Mouse (Mus musculus) forebrain, embryonic 14.5 days (tissue): ENCODE results near the gene Rhot2. TPM values are rescaled to one million over a fixed set of nuclear protein-coding genes. Genes with fewer than 3 reads are reported as not detected.

Experiments used
- ATAC-seq: fragments of 200-750 bp; cut with Nextera tagmentation; 2 replicates; pipeline ENCODE4 v1.8.0; 2017; ENCODE audit warnings: mild to moderate bottlenecking, moderate library complexity
- DNase-seq: peaks from one replicate; pipeline ENCODE4 v3.0.0-alpha.2; 2015; ENCODE audit warnings: low spot score
- H3K27ac ChIP-seq: fragments of 300-500 bp; sonication (generic); 2 replicates; pipeline ENCODE4 v1.5.1; 2014; ENCODE audit warnings: low read depth, mild to moderate bottlenecking, control low read depth, low read length, moderate library complexity
- H3K27me3 ChIP-seq: fragments of 300-500 bp; sonication (generic); replicated peaks from 2 replicates; pipeline ENCODE4 v1.6.1; 2014; ENCODE audit warnings: low read length, control low read depth, mixed read lengths; ENCODE audit not compliant: control insufficient read depth, insufficient read depth
- H3K36me3 ChIP-seq: fragments of 300-500 bp; sonication (generic); 2 replicates; pipeline ENCODE4 v1.6.1; 2014; ENCODE audit warnings: low read length, control low read depth; ENCODE audit not compliant: control insufficient read depth, insufficient read depth
- H3K4me1 ChIP-seq: fragments of 300-500 bp; sonication (generic); 2 replicates; pipeline ENCODE4 v1.6.1; 2014; ENCODE audit warnings: antibody characterized with exemption, low read length, control low read depth; ENCODE audit not compliant: control insufficient read depth, insufficient read depth
- H3K4me2 ChIP-seq: fragments of 300-500 bp; sonication (generic); 2 replicates; pipeline ENCODE4 v1.6.1; 2014; ENCODE audit warnings: mild to moderate bottlenecking, control low read depth, low read length
- H3K4me3 ChIP-seq: fragments of 300-500 bp; sonication (generic); 2 replicates; pipeline ENCODE4 v1.5.1; 2014; ENCODE audit warnings: low read depth, low read length, control low read depth
- H3K9ac ChIP-seq: fragments of 300-500 bp; sonication (generic); 2 replicates; pipeline ENCODE4 v1.6.1; 2014; ENCODE audit warnings: mild to moderate bottlenecking, low read length, control low read depth, moderate library complexity
- H3K9me3 ChIP-seq: fragments of 300-500 bp; sonication (generic); replicated peaks from 2 replicates; pipeline ENCODE4 v1.6.1; 2016; ENCODE audit warnings: low read length, control low read depth, mixed read lengths; ENCODE audit not compliant: control insufficient read depth
- WGBS: fragments of 180-500 bp; shearing (Covaris S2); extraction: QIAGEN DNeasy Blood & Tissue Kit; methylation state at CpG from one replicate; pipeline ENCODE4 v1.1.7; 2014; 5-methylcytosine and 5-hydroxymethylcytosine counted together
- polyA plus RNA-seq: library from polyadenylated mRNA; unstranded; fragments of >200 nt; fragmentation: Nextera tagmentation; extraction: Ambion mirVana; gene quantifications from 2 replicates; pipeline ENCODE4 v1.2.1, GENCODE M21; 2014

The Rhot2 gene
- polyA plus RNA-seq, 1 experiment from 2014 or later: 11.3 TPM

DNA sequence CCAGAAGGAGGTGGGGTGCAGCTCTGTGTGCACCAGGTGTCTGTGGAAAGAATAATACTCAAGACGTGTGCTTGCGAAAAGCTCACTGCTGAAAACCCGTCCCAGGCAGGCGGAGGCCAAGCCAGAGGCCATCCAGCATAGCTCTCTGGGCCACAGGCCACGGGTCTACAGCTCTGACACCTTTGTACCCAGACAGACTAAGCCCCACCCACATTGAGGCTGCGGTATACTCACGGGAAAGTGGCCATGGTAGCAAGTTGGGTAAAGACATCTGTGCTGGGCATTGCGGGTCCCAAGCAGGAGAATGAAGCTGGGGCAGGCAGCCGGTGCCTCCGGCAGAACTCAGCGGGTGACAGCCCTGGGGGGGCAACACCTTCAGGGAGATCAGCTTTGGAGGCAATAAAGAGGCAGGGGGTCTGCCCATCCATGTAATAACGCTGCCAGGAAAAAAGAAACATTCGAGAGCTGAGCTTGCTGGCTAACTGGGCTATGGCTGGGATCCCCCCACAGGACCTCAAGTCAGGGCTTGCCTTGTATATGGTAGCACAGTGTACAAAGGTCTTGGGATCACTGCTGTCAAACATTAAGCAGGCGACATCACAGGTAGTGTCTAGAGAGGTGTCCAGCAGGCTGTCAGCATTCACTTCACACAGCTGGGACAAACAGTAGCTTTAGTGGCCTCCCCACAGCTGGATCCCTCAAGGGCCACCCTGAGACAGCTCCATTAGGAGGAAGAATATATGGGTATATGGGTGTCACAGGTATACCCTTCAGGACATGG lies 5.0 kb downstream of the Rhot2 start:
- no peak for DNase-seq
- no peak overlapping the region for H3K4me3 ChIP-seq
- no peak overlapping the region for H3K9ac ChIP-seq
- no peak overlapping the region for H3K27ac ChIP-seq
- no peaks in the 10 kb centered on the region for H3K27me3 ChIP-seq
- no peak for ATAC-seq
- 85% methylated on average over 14 of the region's 14 CpGs for WGBS
- H3K4me2 ChIP-seq: no peak overlapping the region
- no peaks in the 10 kb centered on the region for H3K9me3 ChIP-seq
- H3K4me1 ChIP-seq: peaks cover 32% of the 10 kb centered on the region
- H3K36me3 ChIP-seq: peaks cover 59% of the 10 kb centered on the region

DNA sequence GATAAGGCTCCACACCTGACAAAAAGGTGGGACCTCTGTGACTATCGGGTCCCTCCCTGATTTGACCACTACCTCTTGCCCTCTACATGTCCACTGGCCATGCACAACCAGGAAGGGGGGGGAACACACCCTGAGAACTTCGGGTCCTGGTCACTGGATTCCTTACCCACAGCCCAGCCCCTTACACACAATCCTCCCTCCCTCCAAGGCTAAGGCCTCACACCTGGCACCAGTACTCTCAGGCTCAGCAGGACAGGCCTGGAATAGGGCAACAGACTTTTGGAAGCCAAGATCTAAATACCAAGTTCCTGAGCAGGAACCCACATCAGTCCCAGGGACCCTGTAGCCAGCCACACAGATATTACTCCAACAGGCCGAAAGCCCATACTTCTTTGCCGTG lies 5.7 kb downstream of the Rhot2 start:
- no peak for ATAC-seq
- Histone ChIP-seq H3K9me3 (no peaks in the 10 kb centered on the region), H3K36me3 (peaks cover 59% of the 10 kb centered on the region), H3K4me2 (no peak overlapping the region), H3K4me3 (no peak overlapping the region), H3K27me3 (no peaks in the 10 kb centered on the region), H3K4me1 (peaks cover 39% of the 10 kb centered on the region), H3K27ac (no peak overlapping the region), H3K9ac (no peak overlapping the region)
- 91% methylated on average over 4 of the region's 4 CpGs for WGBS
- DNase-seq: no peak

DNA sequence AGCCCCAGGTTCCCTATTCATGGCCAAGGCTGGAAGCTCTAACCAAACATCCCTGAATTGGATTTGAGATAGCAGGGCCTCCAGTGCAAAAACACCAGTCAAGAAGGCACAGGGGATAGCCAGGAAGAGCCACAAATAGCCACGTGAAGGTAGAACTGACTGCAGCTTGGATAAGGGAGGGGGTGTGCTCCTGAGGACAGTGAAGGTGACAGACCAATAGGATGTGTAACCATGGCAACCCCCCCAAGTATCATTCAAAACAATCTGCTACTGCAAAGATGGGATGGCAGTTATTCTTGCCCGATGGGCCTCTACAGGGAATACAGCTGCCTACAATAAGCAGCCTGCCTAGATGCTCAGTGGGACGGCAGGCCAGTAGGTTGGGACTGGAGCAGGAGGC lies 7.1 kb downstream of the Rhot2 start:
- H3K4me1 ChIP-seq: peaks cover 38% of the 10 kb centered on the region
- DNase-seq: peak; percentile 60
- peak overlapping the region; percentile 67 for H3K27ac ChIP-seq
- H3K27me3 ChIP-seq: no peaks in the 10 kb centered on the region
- WGBS: 27% methylated on average over 3 of the region's 3 CpGs
- peak overlapping the region; percentile 72; the same call in 1 of the 2 replicates for H3K9ac ChIP-seq
- no peak overlapping the region for H3K4me3 ChIP-seq
- peaks cover 53% of the 10 kb centered on the region for H3K36me3 ChIP-seq
- H3K4me2 ChIP-seq: peak overlapping the region; percentile 72
- no peaks in the 10 kb centered on the region for H3K9me3 ChIP-seq
- ATAC-seq: no peak

DNA sequence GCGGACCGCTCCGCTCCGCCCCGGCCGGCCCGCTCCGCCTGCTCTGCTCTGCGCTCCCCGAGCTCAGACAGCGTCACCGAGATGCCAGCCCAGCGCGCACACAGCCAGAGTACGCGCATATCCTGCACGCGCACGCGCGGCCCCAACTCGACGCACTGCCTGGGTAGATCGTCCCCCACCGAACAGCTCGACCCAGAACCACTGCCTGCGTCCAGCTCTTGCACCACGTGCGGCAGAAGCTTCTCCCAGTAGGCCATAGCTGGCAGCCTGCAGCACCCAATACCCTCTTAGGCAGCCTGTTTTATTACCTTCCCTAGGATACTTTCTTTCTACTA lies 7.6 kb downstream of the Rhot2 start, which contains the start of gene Rhbdl1:
TSS of gene Rhbdl1 (minus strand) at position 220 of the 335 bp plus-strand sequence.
- H3K9ac ChIP-seq: peak within 1 kb of the TSS; percentile 72
- peaks cover 49% of the 10 kb centered on the region for H3K36me3 ChIP-seq
- under 1% methylated on average over 26 of the region's 29 CpGs for WGBS
- DNase-seq (peak; percentile 84), ATAC-seq (peak; percentile 27)
- H3K27ac ChIP-seq: peak within 1 kb of the TSS; percentile 67
- no peaks in the 10 kb centered on the region for H3K27me3 ChIP-seq
- peak within 1 kb of the TSS; percentile 72 for H3K4me2 ChIP-seq
- no peaks in the 10 kb centered on the region for H3K9me3 ChIP-seq
- peaks cover 39% of the 10 kb centered on the region for H3K4me1 ChIP-seq
- H3K4me3 ChIP-seq: peak within 1 kb of the TSS; percentile 38

DNA sequence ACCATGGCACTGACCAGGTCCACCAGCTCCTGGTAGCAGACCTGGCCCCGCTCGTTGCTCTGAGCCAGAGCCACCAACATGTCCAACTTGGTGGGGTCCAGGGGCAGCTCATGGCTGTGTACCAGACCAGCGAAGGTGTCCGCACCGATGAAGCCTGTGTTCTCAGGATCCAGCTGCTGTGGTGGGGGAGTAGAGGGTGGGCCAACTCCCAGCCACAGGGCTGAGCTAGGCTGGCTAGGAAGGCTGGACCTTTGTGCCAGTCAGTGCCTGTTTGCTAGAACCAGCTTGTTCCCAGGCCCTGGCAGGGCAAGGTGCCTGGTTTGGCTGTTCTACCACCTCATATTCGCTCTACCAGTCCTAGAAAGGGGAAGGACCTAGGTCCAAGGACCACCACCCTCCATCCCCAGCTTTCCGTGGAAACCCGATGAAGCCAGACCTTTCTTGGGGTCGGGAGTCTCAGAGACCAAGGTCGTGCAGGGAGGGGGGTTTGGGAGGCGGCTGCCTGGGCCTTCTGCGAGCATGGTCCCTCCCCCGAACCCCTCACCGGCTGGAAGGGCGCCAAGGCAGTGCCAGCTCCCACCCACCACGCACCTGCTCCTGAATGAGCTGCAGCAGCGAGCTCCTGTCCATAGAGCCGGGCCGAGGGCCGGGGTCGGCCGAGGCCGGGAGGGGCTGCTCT lies 8.1 kb downstream of the Rhot2 start:
- Histone ChIP-seq H3K4me2 (peak overlapping the region; percentile 72), H3K9me3 (no peaks in the 10 kb centered on the region), H3K4me1 (peaks cover 44% of the 10 kb centered on the region), H3K9ac (peak overlapping the region; percentile 72), H3K4me3 (peak overlapping the region; percentile 38), H3K36me3 (peaks cover 47% of the 10 kb centered on the region), H3K27ac (peak overlapping the region; percentile 67), H3K27me3 (no peaks in the 10 kb centered on the region)
- ATAC-seq (no peak), DNase-seq (peak; percentile 21)
- 22% methylated on average over 21 of the region's 23 CpGs for WGBS

DNA sequence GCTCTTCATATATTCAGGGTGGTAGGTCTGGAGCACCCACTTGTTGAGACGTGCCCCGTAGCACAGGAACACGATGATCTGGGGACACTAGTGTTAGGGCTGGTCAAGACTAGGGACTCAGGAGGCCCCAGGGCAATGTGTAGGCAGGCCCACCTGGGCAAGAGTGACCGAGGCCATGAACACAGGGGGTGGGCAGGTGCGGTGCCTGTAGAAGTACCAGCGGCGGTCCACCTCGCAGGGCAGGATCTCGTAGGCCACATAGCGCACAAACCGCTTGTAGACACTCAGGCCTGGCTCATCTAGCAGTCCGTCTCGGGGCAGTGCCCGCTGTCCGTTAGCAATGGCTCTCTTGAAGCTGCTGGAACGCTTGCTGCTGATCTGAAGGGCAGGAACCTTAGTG lies 8.8 kb downstream of the Rhot2 start:
- H3K4me1 ChIP-seq: peaks cover 48% of the 10 kb centered on the region
- H3K4me2 ChIP-seq: peak overlapping the region; percentile 72; the same call in 1 of the 2 replicates
- peaks cover 47% of the 10 kb centered on the region for H3K36me3 ChIP-seq
- no peak overlapping the region for H3K27ac ChIP-seq
- H3K9ac ChIP-seq: no peak overlapping the region
- no peak for ATAC-seq
- DNase-seq: no peak
- H3K27me3 ChIP-seq: no peaks in the 10 kb centered on the region
- WGBS: 92% methylated on average over 16 of the region's 16 CpGs
- 0 out of 2 replicates have a peak overlapping the region, but pooled peaks have one; percentile 38 for H3K4me3 ChIP-seq
- no peaks in the 10 kb centered on the region for H3K9me3 ChIP-seq

DNA sequence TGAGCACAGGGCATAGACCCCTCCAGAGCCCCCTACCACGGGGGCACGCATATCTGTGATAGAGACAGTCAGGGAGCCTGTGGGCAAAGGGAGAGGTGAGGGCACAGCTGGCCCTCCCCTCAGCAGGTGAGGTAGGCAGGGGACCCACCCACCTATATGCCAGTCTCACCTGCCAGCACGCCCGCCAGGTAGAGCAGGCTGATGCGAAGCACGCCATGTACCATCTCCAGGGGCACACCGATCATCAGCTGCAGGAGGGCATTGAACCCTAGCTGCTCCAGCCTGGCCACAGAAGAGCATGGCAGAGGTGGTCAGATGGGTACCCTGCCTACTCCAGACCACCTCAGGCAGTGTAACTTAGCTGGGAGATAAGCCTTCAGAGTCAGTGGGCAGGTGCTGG lies 9.3 kb downstream of the Rhot2 start:
- no peak for DNase-seq
- no peaks in the 10 kb centered on the region for H3K27me3 ChIP-seq
- no peak overlapping the region for H3K4me3 ChIP-seq
- WGBS: 94% methylated on average over 7 of the region's 7 CpGs
- H3K4me2 ChIP-seq: no peak overlapping the region
- no peak overlapping the region for H3K9ac ChIP-seq
- H3K9me3 ChIP-seq: no peaks in the 10 kb centered on the region
- peaks cover 47% of the 10 kb centered on the region for H3K36me3 ChIP-seq
- ATAC-seq: no peak
- H3K4me1 ChIP-seq: peaks cover 48% of the 10 kb centered on the region
- H3K27ac ChIP-seq: no peak overlapping the region

DNA sequence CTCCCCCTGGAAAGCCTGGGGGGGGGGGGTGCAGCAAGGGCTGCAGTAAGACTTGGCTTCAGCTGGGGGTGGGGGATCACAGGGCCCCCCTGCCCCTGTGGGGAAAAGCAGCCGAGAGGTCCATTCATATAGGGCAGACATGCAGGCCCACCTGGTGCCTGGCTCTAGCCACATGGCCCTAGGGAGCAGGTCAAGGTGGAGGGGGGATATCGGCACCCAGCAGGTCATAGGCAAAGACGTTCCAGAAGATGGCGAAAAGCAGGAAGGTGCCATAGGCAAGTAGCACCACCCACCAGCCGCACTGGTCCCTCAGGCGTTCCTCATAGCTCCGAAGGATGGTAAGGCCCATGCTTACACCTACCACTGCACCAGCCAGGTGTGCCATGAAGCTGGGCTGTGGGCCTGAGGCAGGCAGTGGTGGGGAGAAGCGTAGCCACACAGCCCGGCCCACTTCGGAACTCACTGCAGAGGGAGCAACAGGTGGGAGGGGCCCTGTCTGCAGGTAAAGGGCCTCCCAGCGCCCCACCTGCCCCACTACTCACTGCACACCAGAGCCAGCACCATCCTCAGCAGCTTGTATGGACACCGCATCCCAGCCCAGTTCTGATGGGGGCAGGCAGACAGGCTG lies 9.9 kb downstream of the Rhot2 start:
- Histone ChIP-seq H3K27ac (no peak overlapping the region), H3K36me3 (peaks cover 47% of the 10 kb centered on the region), H3K4me3 (peak overlapping the region; percentile 86), H3K27me3 (no peaks in the 10 kb centered on the region), H3K4me1 (peaks cover 53% of the 10 kb centered on the region), H3K9me3 (no peaks in the 10 kb centered on the region), H3K9ac (peak overlapping the region; percentile 62), H3K4me2 (peak overlapping the region; percentile 79)
- no peak for DNase-seq
- no peak for ATAC-seq
- WGBS: 87% methylated on average over 12 of the region's 12 CpGs
